Mouse (Mus musculus) kidney, postnatal 0 days (tissue): ENCODE data around the gene Magi3. TPM values are rescaled to one million over a fixed set of nuclear protein-coding genes. Genes with fewer than 3 reads are reported as not detected.

Experiments
- ATAC-seq: fragments of 200-750 bp; cut with Nextera tagmentation; replicated peaks from 2 replicates; pipeline ENCODE4 v1.8.0; 2017; ENCODE audit warnings: low read depth, moderate number of reproducible peaks, moderate TSS enrichment, moderate library complexity; ENCODE audit not compliant: low FRiP score
- DNase-seq: peaks from one replicate; pipeline ENCODE4 v3.0.0-alpha.2; 2016; ENCODE audit warnings: low spot score
- H3K27ac ChIP-seq: fragments of 300-500 bp; sonication (generic); 2 replicates; pipeline ENCODE4 v1.5.1; 2014; ENCODE audit warnings: mild to moderate bottlenecking
- H3K27me3 ChIP-seq: fragments of 300-500 bp; sonication (generic); 2 replicates; pipeline ENCODE4 v1.6.1; 2014; ENCODE audit warnings: low read length, mixed read lengths; ENCODE audit not compliant: insufficient read depth
- H3K36me3 ChIP-seq: fragments of 300-500 bp; sonication (generic); 2 replicates; pipeline ENCODE4 v1.6.1; 2014; ENCODE audit warnings: low read length, mixed read lengths; ENCODE audit not compliant: insufficient read depth
- H3K4me1 ChIP-seq: fragments of 300-500 bp; sonication (generic); replicated peaks from 2 replicates; pipeline ENCODE4 v1.6.1; 2014; ENCODE audit warnings: antibody characterized with exemption, low read length, mixed read lengths; ENCODE audit not compliant: insufficient read depth
- H3K4me2 ChIP-seq: fragments of 300-500 bp; sonication (generic); 2 replicates; pipeline ENCODE4 v1.6.1; 2014; ENCODE audit warnings: mild to moderate bottlenecking, low read length, moderate library complexity, mixed read lengths
- H3K4me3 ChIP-seq: fragments of 300-500 bp; sonication (generic); replicated peaks from 2 replicates; pipeline ENCODE4 v1.5.1; 2014; ENCODE audit warnings: low read depth, low read length
- H3K9ac ChIP-seq: fragments of 300-500 bp; sonication (generic); 2 replicates; pipeline ENCODE4 v1.6.1; 2014; ENCODE audit warnings: low read depth, low read length
- H3K9me3 ChIP-seq: fragments of 300-500 bp; sonication (generic); replicated peaks from 2 replicates; pipeline ENCODE4 v1.6.1; 2016; ENCODE audit warnings: low read length, inconsistent platforms, mixed read lengths
- CTCF ChIP-seq: IDR thresholded peaks from 2 replicates; pipeline ENCODE4 v1.5.1; 2016; ENCODE audit warnings: antibody characterized with exemption, low read depth, mild to moderate bottlenecking, moderate library complexity
- WGBS: fragments of 180-500 bp; shearing (Covaris S2); extraction: QIAGEN DNeasy Blood & Tissue Kit; methylation state at CpG from one replicate; pipeline ENCODE4 v1.1.7; 2014; 5-methylcytosine and 5-hydroxymethylcytosine counted together
- polyA plus RNA-seq: library from polyadenylated mRNA; unstranded; fragments of >200 nt; fragmentation: Nextera tagmentation; extraction: Ambion mirVana; gene quantifications from 2 replicates; pipeline ENCODE4 v1.2.1, GENCODE M21; 2015

The Magi3 gene
- polyA plus RNA-seq, 1 experiment from 2014 or later: 3.4 TPM

- ATAC-seq: peak; percentile 6
- no peaks in the 10 kb centered on the region for H3K27me3 ChIP-seq
- H3K4me1 ChIP-seq: no peaks in the 10 kb centered on the region; the same call in 1 of the 2 replicates
- H3K9me3 ChIP-seq: no peaks in the 10 kb centered on the region
- peak overlapping the region; percentile 92 for H3K9ac ChIP-seq
- H3K27ac ChIP-seq: peak overlapping the region; percentile 97
- H3K4me2 ChIP-seq: peak overlapping the region; percentile 94
- H3K36me3 ChIP-seq: no peaks in the 10 kb centered on the region
- H3K4me3 ChIP-seq: peak overlapping the region; percentile 87
- TF ChIP-seq CTCF: no peak
- WGBS: 0% methylated on average over 55 of the region's 107 CpGs
- peak; percentile 27 for DNase-seq
Observed at GRCm38 (mm10) chr3:104219531-104220294, 461 bp downstream of the Magi3 start.

- TF ChIP-seq CTCF: no peak
- ATAC-seq (no peak), DNase-seq (peak; percentile 38)
- Histone ChIP-seq H3K9me3 (no peaks in the 10 kb centered on the region), H3K4me1 (no peaks in the 10 kb centered on the region; the same call in 1 of the 2 replicates), H3K4me3 (peak overlapping the region; percentile 87), H3K27me3 (no peaks in the 10 kb centered on the region), H3K4me2 (peak overlapping the region; percentile 94), H3K36me3 (no peaks in the 10 kb centered on the region), H3K27ac (no peak overlapping the region), H3K9ac (peak overlapping the region; percentile 92)
- WGBS: 2% methylated on average over 15 of the region's 15 CpGs
Observed at GRCm38 (mm10) chr3:104218926-104219325, 1.2 kb downstream of the Magi3 start.

- Histone ChIP-seq H3K36me3 (no peaks in the 10 kb centered on the region), H3K4me3 (no peak overlapping the region), H3K4me2 (no peak overlapping the region), H3K4me1 (no peaks in the 10 kb centered on the region), H3K9ac (no peak overlapping the region), H3K9me3 (no peaks in the 10 kb centered on the region), H3K27me3 (no peaks in the 10 kb centered on the region), H3K27ac (no peak overlapping the region)
- no peak for ATAC-seq
- no peak for TF ChIP-seq CTCF
- DNase-seq: no peak
- 74% methylated on average over 2 of the region's 2 CpGs for WGBS
Observed at GRCm38 (mm10) chr3:104189823-104190222, 30.4 kb downstream of the Magi3 start.

- Histone ChIP-seq H3K9me3 (no peaks in the 10 kb centered on the region), H3K4me1 (no peaks in the 10 kb centered on the region), H3K4me3 (no peak overlapping the region), H3K27ac (no peak overlapping the region), H3K36me3 (no peaks in the 10 kb centered on the region), H3K4me2 (no peak overlapping the region), H3K9ac (no peak overlapping the region), H3K27me3 (no peaks in the 10 kb centered on the region)
- DNase-seq (no peak), ATAC-seq (no peak)
- WGBS: 84% methylated on average over 1 of the region's 1 CpGs
- no peak for TF ChIP-seq CTCF
Observed at GRCm38 (mm10) chr3:104189234-104189633, 30.9 kb downstream of the Magi3 start.

- no peak for DNase-seq
- WGBS: 80% methylated on average over 2 of the region's 2 CpGs
- no peak for TF ChIP-seq CTCF
- H3K27me3 ChIP-seq: no peaks in the 10 kb centered on the region
- no peaks in the 10 kb centered on the region for H3K36me3 ChIP-seq
- no peak overlapping the region for H3K9ac ChIP-seq
- H3K4me3 ChIP-seq: no peak overlapping the region
- H3K27ac ChIP-seq: no peak overlapping the region
- ATAC-seq: no peak
- no peak overlapping the region for H3K4me2 ChIP-seq
- H3K4me1 ChIP-seq: no peaks in the 10 kb centered on the region
- no peaks in the 10 kb centered on the region for H3K9me3 ChIP-seq
Observed at GRCm38 (mm10) chr3:104184270-104184669, 35.9 kb downstream of the Magi3 start.

GRCm38 (mm10) chr3:104183656-104184055 is 36.5 kb downstream of the Magi3 start:
- WGBS: 87% methylated on average over 2 of the region's 2 CpGs
- H3K27me3 ChIP-seq: no peaks in the 10 kb centered on the region

More at GRCm38 (mm10) chr3:104183656-104184055, 36.5 kb downstream of the Magi3 start:
- no peak overlapping the region for H3K27ac ChIP-seq
- H3K9ac ChIP-seq: no peak overlapping the region
- ATAC-seq: no peak
- no peaks in the 10 kb centered on the region for H3K4me1 ChIP-seq
- no peaks in the 10 kb centered on the region for H3K36me3 ChIP-seq
- H3K4me2 ChIP-seq: no peak overlapping the region
- no peak for DNase-seq
- no peak overlapping the region for H3K4me3 ChIP-seq
- H3K9me3 ChIP-seq: no peaks in the 10 kb centered on the region
- no peak for TF ChIP-seq CTCF
